Mouse (Mus musculus) testis, adult 2 months (tissue): ENCODE results near the gene Pcdh19.

Source experiments
- CTCF ChIP-seq: fragments of 200-500 bp; IDR thresholded peaks from 2 replicates; pipeline ENCODE4 v1.5.1; 2012; ENCODE audit warnings: low read depth, mild to moderate bottlenecking, inconsistent platforms, low read length, moderate library complexity; ENCODE audit not compliant: control insufficient read depth, insufficient read depth, insufficient replicate concordance
- POLR2A ChIP-seq: fragments of 200-500 bp; IDR thresholded peaks from 2 replicates; pipeline ENCODE4 v1.6.1; 2012; ENCODE audit warnings: low read depth, mild to moderate bottlenecking, inconsistent platforms, low read length, moderate library complexity; ENCODE audit not compliant: control insufficient read depth

DNA sequence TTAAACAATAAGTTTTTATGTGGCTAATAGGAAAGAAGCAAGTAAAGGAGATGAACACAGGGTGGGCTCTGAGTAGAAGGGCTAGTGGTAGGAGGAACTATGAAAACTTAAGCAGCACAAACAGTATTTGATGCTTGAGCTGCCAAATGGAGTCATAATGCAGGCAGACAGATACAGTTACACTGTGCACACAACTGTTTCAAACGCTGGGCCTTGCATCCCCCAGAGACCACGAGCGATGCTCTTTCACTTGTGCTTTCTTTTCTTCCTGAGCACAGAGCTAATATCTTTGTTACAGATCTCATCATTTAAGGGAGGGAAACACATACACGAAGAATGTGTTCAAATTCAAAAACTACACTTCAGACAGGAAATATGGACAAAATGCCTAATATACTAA is 83.0 kb downstream of the Pcdh19 start:
- TF ChIP-seq POLR2A = no peak
- no peak for TF ChIP-seq CTCF
